Mouse (Mus musculus): ENCODE measurements at regions not wholly inside any gene's neighbourhood (a gene's known extent, or its start where the extent isn't known, plus 50 kb on each side); places are given as distances from the start of the nearest gene placed in this dataset.
A peak's percentile ranks its signal among the peaks of the same experiment; 100 is the strongest.

DNA sequence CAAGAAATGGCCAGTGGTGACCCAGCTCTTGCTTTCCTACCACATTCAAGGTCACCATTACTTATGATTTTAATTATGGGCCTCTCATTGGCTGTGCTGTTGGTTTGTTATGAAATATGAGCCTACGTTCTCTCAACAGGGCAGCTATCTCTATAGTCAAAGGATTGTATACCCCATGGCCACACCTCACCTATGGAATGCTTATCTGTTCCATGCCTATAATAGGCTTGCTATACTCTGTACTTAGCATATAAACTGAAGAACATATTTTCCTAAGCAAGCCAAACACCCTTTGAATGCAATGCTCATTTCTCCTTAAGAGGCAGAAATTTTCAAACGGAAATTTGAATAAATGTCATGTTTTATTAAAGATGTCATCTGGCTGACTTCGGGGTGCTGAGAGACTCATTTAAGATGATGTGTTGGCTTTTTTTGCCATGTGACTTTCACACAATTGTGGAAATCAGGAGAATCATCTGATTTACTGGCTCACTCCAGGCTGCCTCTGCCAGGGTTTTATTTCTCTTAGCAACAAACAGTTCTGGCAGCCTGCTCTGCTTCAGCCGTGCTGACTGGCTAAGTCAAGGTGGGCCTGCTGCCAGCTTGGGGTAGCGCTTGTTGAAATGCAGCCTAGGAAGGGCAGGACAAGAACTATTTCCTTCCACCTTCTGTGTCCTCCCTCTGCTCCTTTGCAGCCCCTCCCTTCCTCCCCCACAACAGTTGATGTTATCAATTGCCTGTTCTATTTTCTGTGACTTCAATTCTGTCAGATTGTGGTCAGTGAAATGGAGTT, 102.0 kb upstream of the Nampt start:
- no peaks in the 10 kb centered on the region for H3K9me3 ChIP-seq (replicated peaks; ENCODE audit: control insufficient read depth, low read length, poor library complexity, severe bottlenecking)
- H3K36me3 ChIP-seq (ENCODE audit: control insufficient read depth, insufficient read depth, low read length): no peaks in the 10 kb centered on the region
- no peak overlapping the region for H3K4me3 ChIP-seq (ENCODE audit: low read depth, low read length)
- H3K4me2 ChIP-seq (ENCODE audit: low read length): no peak overlapping the region
- peak overlapping the region; percentile 1; the same call in 1 of the 2 replicates for H3K27ac ChIP-seq (ENCODE audit: low read length)
- peak; percentile 96 for ATAC-seq
- H3K4me1 ChIP-seq (ENCODE audit: control insufficient read depth, insufficient read depth, low read length): peaks cover 8% of the 10 kb centered on the region; the same call in 1 of the 2 replicates
- H3K9ac ChIP-seq (ENCODE audit: low read depth, low read length): no peak overlapping the region
- no peaks in the 10 kb centered on the region for H3K27me3 ChIP-seq (ENCODE audit: control insufficient read depth, insufficient read depth, low read depth, low read length)
- 60% methylated on average over 5 of the region's 5 CpGs for whole genome bisulfite sequencing

DNA sequence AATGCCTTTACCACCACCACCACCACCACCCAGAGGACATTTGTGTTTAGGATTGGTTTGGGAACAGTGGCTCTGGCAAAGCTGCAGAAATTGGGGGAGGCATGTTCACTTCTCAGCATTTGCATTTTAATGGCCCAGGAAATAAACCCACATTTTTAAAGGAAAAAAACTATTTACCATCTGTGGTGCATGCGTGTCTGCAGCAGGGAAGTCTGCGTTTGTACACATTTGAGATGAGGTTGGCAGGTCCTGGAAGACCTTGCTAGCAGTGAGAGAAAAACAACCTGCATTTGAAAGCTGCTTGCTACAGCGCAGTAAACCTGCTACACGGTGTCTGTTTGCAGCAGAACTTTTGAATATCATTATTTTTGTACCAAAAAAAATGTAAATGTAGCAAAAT, 100.1 kb upstream of the Nampt start:
- no peaks in the 10 kb centered on the region for H3K36me3 ChIP-seq (ENCODE audit: control insufficient read depth, insufficient read depth, low read length)
- peaks cover 8% of the 10 kb centered on the region; the same call in 1 of the 2 replicates for H3K4me1 ChIP-seq (ENCODE audit: control insufficient read depth, insufficient read depth, low read length)
- ATAC-seq: no peak
- 85% methylated on average over 4 of the region's 4 CpGs for whole genome bisulfite sequencing
- H3K4me2 ChIP-seq (ENCODE audit: low read length): no peak overlapping the region
- no peaks in the 10 kb centered on the region for H3K27me3 ChIP-seq (ENCODE audit: control insufficient read depth, insufficient read depth, low read depth, low read length)
- no peak overlapping the region for H3K4me3 ChIP-seq (ENCODE audit: low read depth, low read length)
- H3K9ac ChIP-seq (ENCODE audit: low read depth, low read length): no peak overlapping the region
- no peak overlapping the region for H3K27ac ChIP-seq (ENCODE audit: low read length)
- no peaks in the 10 kb centered on the region for H3K9me3 ChIP-seq (replicated peaks; ENCODE audit: control insufficient read depth, low read length, poor library complexity, severe bottlenecking)

DNA sequence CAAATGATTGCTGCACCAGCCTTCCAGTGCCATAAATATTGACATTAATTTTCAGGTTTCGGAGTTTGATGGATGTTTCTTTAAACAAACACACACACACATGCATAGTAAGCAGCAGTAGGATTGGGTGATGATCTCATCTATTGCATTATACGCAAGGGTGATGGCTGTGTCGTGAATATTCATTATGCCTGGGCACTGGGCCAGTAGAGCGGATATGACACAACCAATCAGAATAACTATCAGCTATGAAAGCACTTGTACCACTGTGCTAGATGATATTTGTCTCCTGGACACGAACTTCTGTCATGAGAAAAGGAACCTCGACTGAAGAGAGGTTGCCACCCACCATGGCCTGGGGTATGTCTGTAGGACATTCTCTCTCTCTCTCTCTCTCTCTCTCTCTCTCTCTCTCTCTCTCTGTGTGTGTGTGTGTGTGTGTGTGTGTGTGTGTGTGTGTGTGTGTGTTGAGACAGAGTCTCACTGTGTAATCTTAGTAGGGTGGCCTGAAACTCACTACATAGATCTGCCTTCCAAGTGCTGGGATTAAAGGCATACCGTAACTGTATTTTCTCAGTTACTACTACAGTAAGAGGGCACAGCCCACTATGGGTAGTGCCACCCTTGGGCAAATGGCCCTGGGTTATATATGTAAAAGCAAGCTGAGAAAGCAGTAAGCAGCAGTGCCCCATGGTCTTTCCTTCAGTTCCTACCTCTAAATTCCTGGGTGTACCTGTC, 94.7 kb upstream of the Nampt start:
- Histone ChIP-seq H3K27me3 (ENCODE audit: control insufficient read depth, insufficient read depth, low read depth, low read length) (no peaks in the 10 kb centered on the region), H3K4me3 (ENCODE audit: low read depth, low read length) (no peak overlapping the region), H3K27ac (ENCODE audit: low read length) (no peak overlapping the region), H3K9me3 (replicated peaks; ENCODE audit: control insufficient read depth, low read length, poor library complexity, severe bottlenecking) (no peaks in the 10 kb centered on the region), H3K4me2 (ENCODE audit: low read length) (no peak overlapping the region), H3K4me1 (ENCODE audit: control insufficient read depth, insufficient read depth, low read length) (peaks cover 3% of the 10 kb centered on the region; the same call in 1 of the 2 replicates), H3K9ac (ENCODE audit: low read depth, low read length) (no peak overlapping the region), H3K36me3 (ENCODE audit: control insufficient read depth, insufficient read depth, low read length) (no peaks in the 10 kb centered on the region)
- WGBS: 58% methylated on average over 7 of the region's 7 CpGs
- ATAC-seq: peak; percentile 94

DNA sequence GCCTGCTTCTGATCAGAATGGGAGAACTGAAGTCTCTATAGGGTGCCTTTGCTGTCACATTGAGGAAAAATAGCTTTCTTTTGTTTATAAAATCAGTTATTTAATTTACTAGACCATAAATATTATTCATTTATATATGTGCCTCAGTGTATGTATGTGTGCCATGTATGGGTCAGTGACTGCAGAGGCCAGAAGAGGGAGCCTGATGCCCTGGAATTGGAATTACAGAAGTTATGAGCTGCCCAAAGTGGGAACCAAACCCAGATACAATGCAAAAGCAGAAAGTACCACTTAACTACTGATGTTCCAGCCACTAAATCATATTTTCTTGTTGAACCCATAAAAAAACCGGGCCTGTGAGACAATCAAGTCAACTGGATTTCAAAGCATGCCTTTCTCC, 91.8 kb upstream of the Nampt start:
- Histone ChIP-seq H3K36me3 (ENCODE audit: control insufficient read depth, insufficient read depth, low read length) (no peaks in the 10 kb centered on the region), H3K27me3 (ENCODE audit: control insufficient read depth, insufficient read depth, low read depth, low read length) (no peaks in the 10 kb centered on the region), H3K9me3 (replicated peaks; ENCODE audit: control insufficient read depth, low read length, poor library complexity, severe bottlenecking) (no peaks in the 10 kb centered on the region), H3K4me2 (ENCODE audit: low read length) (no peak overlapping the region), H3K27ac (ENCODE audit: low read length) (no peak overlapping the region), H3K4me3 (ENCODE audit: low read depth, low read length) (no peak overlapping the region), H3K9ac (ENCODE audit: low read depth, low read length) (no peak overlapping the region), H3K4me1 (ENCODE audit: control insufficient read depth, insufficient read depth, low read length) (peaks cover 3% of the 10 kb centered on the region; the same call in 1 of the 2 replicates)
- WGBS: 78% methylated on average over 1 of the region's 1 CpGs
- no peak for ATAC-seq

DNA sequence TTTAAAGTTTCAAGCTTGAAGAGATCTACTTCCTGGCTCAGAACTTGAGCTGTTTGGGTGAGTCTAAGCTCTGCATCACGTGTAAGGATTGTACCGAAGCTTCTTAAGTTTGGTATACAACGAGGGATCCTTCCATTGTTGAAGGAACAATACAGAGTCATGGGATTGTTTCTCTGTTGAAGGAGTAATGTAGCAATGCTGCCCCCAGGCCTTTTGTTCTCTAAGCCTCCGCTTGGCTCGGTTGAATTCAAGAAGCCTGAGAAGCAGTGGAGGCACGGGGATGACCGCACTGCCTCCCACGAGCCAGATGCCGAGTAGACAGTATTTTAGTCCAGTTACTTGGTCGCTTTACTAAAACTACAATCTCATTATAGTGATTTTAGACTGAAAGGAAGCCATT, 90.9 kb upstream of the Nampt start:
- Histone ChIP-seq H3K36me3 (ENCODE audit: control insufficient read depth, insufficient read depth, low read length) (no peaks in the 10 kb centered on the region), H3K27me3 (ENCODE audit: control insufficient read depth, insufficient read depth, low read depth, low read length) (no peaks in the 10 kb centered on the region), H3K4me2 (ENCODE audit: low read length) (no peak overlapping the region), H3K9ac (ENCODE audit: low read depth, low read length) (no peak overlapping the region), H3K27ac (ENCODE audit: low read length) (no peak overlapping the region), H3K4me1 (ENCODE audit: control insufficient read depth, insufficient read depth, low read length) (peaks cover 3% of the 10 kb centered on the region; the same call in 1 of the 2 replicates), H3K9me3 (replicated peaks; ENCODE audit: control insufficient read depth, low read length, poor library complexity, severe bottlenecking) (no peaks in the 10 kb centered on the region), H3K4me3 (ENCODE audit: low read depth, low read length) (no peak overlapping the region)
- ATAC-seq: no peak
- 16% methylated on average over 10 of the region's 10 CpGs for WGBS

DNA sequence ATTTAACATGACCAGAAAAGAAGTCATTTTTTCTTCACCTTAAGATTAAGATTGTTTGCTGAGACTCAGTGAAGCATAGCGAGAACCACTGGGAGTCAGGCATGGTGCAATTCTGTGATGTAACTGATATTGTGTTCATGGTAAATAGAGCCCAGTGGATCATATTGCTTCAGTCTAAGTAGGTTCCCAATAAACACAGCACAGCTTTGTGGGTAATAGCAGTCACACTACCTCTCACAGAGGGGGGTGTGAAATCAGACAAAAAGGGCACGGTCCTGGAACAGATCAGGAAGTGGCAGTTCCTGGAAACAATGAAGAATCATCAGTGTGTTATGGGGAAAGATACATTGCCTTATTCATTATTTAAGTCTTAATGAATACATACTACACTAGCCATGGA, 84.1 kb upstream of the Nampt start:
- Histone ChIP-seq H3K4me2 (ENCODE audit: low read length) (no peak overlapping the region), H3K36me3 (ENCODE audit: control insufficient read depth, insufficient read depth, low read length) (no peaks in the 10 kb centered on the region), H3K9ac (ENCODE audit: low read depth, low read length) (no peak overlapping the region), H3K27ac (ENCODE audit: low read length) (no peak overlapping the region), H3K4me3 (ENCODE audit: low read depth, low read length) (no peak overlapping the region), H3K9me3 (replicated peaks; ENCODE audit: control insufficient read depth, low read length, poor library complexity, severe bottlenecking) (no peaks in the 10 kb centered on the region), H3K27me3 (ENCODE audit: control insufficient read depth, insufficient read depth, low read depth, low read length) (no peaks in the 10 kb centered on the region), H3K4me1 (ENCODE audit: control insufficient read depth, insufficient read depth, low read length) (no peaks in the 10 kb centered on the region)
- ATAC-seq: no peak
- 67% methylated on average over 2 of the region's 2 CpGs for WGBS

DNA sequence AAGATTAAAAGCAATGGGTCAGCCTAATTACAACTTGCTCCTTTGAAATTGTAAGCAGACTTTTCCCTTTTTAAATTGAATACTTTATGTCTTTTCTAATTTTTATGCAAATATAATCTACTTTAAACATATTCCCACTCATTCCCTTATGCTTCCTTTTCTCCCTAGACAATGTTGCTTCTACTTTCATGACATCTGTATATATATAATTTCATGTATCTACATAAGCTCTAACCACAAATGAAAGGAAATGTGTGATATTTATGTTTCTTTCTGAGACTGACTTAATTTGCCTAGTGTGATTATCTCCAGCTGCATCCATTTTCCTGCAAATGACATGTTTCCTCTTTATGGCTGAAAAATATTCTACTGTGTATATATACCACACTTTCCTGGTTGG, 77.9 kb upstream of the Nampt start:
- Histone ChIP-seq H3K4me3 (ENCODE audit: low read depth, low read length) (no peak overlapping the region), H3K9me3 (replicated peaks; ENCODE audit: control insufficient read depth, low read length, poor library complexity, severe bottlenecking) (no peaks in the 10 kb centered on the region), H3K4me1 (ENCODE audit: control insufficient read depth, insufficient read depth, low read length) (no peaks in the 10 kb centered on the region), H3K36me3 (ENCODE audit: control insufficient read depth, insufficient read depth, low read length) (no peaks in the 10 kb centered on the region), H3K9ac (ENCODE audit: low read depth, low read length) (no peak overlapping the region), H3K4me2 (ENCODE audit: low read length) (no peak overlapping the region), H3K27me3 (ENCODE audit: control insufficient read depth, insufficient read depth, low read depth, low read length) (no peaks in the 10 kb centered on the region), H3K27ac (ENCODE audit: low read length) (no peak overlapping the region)
- no peak for ATAC-seq

DNA sequence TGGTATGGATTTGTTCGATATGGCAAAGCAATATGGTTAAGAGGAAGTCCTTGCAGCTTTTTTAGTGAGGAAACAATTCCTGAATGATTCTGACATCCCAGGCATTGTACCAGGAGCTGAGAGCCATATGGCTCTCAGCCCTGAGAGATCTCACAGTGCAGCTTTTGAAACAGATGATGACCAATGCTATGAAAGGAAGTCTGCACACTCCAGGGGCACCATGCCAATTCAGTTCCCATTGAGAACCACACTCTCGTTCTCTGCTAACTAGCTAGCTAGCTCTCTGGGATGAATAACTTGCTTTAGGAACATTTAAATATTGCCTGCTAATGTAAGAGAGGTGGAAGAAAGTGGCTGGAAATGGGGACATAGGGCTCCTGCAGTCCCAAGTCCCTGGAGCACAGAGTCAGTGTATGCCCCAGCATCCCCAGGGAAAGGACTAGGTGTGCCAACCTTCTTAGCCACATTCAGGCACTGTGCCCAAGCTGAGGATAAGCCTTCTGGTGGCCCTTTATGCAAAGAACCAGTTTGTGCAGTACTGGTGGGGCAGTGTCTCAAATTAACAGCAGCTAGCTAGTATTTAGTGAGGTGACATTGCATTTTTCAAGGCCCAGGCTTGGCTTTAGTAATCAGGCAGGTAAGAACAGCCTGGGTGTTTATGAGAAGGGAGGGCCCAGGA, 61.8 kb upstream of the Nampt start:
- Histone ChIP-seq H3K4me3 (ENCODE audit: low read depth, low read length) (no peak overlapping the region), H3K4me2 (ENCODE audit: low read length) (no peak overlapping the region), H3K4me1 (ENCODE audit: control insufficient read depth, insufficient read depth, low read length) (no peaks in the 10 kb centered on the region), H3K9me3 (replicated peaks; ENCODE audit: control insufficient read depth, low read length, poor library complexity, severe bottlenecking) (no peaks in the 10 kb centered on the region), H3K36me3 (ENCODE audit: control insufficient read depth, insufficient read depth, low read length) (no peaks in the 10 kb centered on the region), H3K9ac (ENCODE audit: low read depth, low read length) (no peak overlapping the region), H3K27me3 (ENCODE audit: control insufficient read depth, insufficient read depth, low read depth, low read length) (no peaks in the 10 kb centered on the region), H3K27ac (ENCODE audit: low read length) (no peak overlapping the region)
- WGBS: 80% methylated on average over 2 of the region's 2 CpGs
- no peak for ATAC-seq

DNA sequence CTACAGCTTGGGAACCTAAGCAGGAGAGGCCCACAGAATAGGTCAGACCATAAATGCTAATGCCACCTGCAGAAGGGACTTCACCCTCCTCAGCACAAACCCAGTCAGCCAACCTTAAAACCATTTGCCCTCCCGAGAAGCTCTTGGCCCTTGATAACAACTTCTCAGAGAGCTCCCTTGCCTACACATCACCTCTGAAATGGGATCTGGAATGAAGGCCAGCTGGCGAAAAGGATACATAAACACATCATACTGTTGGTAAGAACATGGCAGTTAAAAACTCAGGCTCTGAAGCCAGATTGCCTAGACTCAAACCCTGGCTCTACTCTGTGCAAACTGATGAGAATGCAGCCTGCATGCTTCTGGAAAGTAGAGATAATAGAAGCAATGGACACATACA, 61.2 kb upstream of the Nampt start:
- Histone ChIP-seq H3K9ac (ENCODE audit: low read depth, low read length) (no peak overlapping the region), H3K36me3 (ENCODE audit: control insufficient read depth, insufficient read depth, low read length) (no peaks in the 10 kb centered on the region), H3K4me3 (ENCODE audit: low read depth, low read length) (no peak overlapping the region), H3K4me2 (ENCODE audit: low read length) (no peak overlapping the region), H3K27me3 (ENCODE audit: control insufficient read depth, insufficient read depth, low read depth, low read length) (no peaks in the 10 kb centered on the region), H3K4me1 (ENCODE audit: control insufficient read depth, insufficient read depth, low read length) (no peaks in the 10 kb centered on the region), H3K9me3 (replicated peaks; ENCODE audit: control insufficient read depth, low read length, poor library complexity, severe bottlenecking) (no peaks in the 10 kb centered on the region), H3K27ac (ENCODE audit: low read length) (no peak overlapping the region)
- WGBS: 91% methylated on average over 2 of the region's 2 CpGs
- no peak for ATAC-seq

Measured in midbrain, embryonic 16.5 days (tissue).